Mouse (Mus musculus): ENCODE results near the gene Acad12. TPM values are rescaled to one million over a fixed set of nuclear protein-coding genes. Genes with fewer than 3 reads are reported as not detected.

Gene Acad12
- total RNA-seq, 2 experiments from 2014 or later: 54.1 to 60.7 TPM

Other genes with a start within 250 kb of the Acad12 start
- 10 to 100 TPM; 48.1 to 51.3 TPM for gene Trafd1, start 233.3 kb downstream of the Acad12 start, total RNA-seq (2021)
- gene Naa25, start 221.0 kb downstream of the Acad12 start, total RNA-seq (2021): 10 to 100 TPM; 19.9 TPM
- gene Tmem116, start 167.0 kb downstream of the Acad12 start, total RNA-seq (2021): 10 to 100 TPM in 1 of 2 experiments, 1 to 10 TPM in 1; 8.2 to 10.1 TPM
- 10 to 100 TPM; 83.2 to 84.7 TPM for gene Erp29, start 166.4 kb downstream of the Acad12 start, total RNA-seq (2021)
- not detected for gene Adam1b, start 115.5 kb downstream of the Acad12 start, total RNA-seq (2021)
- gene Adam1a, start 73.5 kb downstream of the Acad12 start, total RNA-seq (2021): 1 to 10 TPM; 1.8 to 2.4 TPM
- not detected for gene Gm42878, start 73.5 kb downstream of the Acad12 start, total RNA-seq (2021)
- 10 to 100 TPM; 70.2 to 77.1 TPM for gene Mapkapk5, start 73.0 kb downstream of the Acad12 start, total RNA-seq (2021)
- 100 to 1,000 TPM; 247 TPM for gene Aldh2, start 25.1 kb downstream of the Acad12 start, total RNA-seq (2021)
- 10 to 100 TPM; 18.6 to 21.7 TPM for gene Acad10, start 41.6 kb upstream of the Acad12 start, total RNA-seq (2021)
- gene Brap, start 41.6 kb upstream of the Acad12 start, total RNA-seq (2021): 10 to 100 TPM; 26.7 to 27.0 TPM
- 100 to 1,000 TPM; 148 to 159 TPM for gene Atxn2, start 92.4 kb upstream of the Acad12 start, total RNA-seq (2021)
- 10 to 100 TPM; 20.3 to 27.3 TPM for gene Sh2b3, start 218.7 kb upstream of the Acad12 start, total RNA-seq (2021)
- gene Pheta1, start 230.0 kb upstream of the Acad12 start, total RNA-seq (2021): 10 to 100 TPM; 12.2 to 13.2 TPM